Mouse (Mus musculus) MEL (cell line): Measurements from ENCODE around the gene Ang4.

ENCODE experiments used
- CTCF ChIP-seq, 3 experiments: IDR thresholded peaks in 2 of 3; conservative IDR thresholded peaks in 1 of 3; 2 replicates each; pipeline ENCODE4 v1.5.1; 2011 to 2012; ENCODE audit warnings: low read length in 3 of 3, low read depth in 2 of 3, mild to moderate bottlenecking in 2 of 3, improper control_type of control experiment in 1 of 3, inconsistent platforms in 1 of 3, mixed read lengths in 1 of 3, moderate library complexity in 1 of 3; ENCODE audit not compliant: control insufficient read depth in 1 of 3, insufficient read depth in 1 of 3, poor library complexity in 1 of 3, severe bottlenecking in 1 of 3
- EP300 ChIP-seq, 2 experiments: IDR thresholded peaks; 2 replicates each; pipeline ENCODE4 v1.6.1; 2011; ENCODE audit warnings: improper control_type of control experiment in 2 of 2, low read length in 2 of 2, low read depth in 1 of 2, mild to moderate bottlenecking in 1 of 2
- GATA1 ChIP-seq: IDR thresholded peaks from 2 replicates; pipeline ENCODE4 v1.6.1; 2011; ENCODE audit warnings: low read depth, low read length, improper control_type of control experiment
- HCFC1 ChIP-seq: IDR thresholded peaks from 2 replicates; pipeline ENCODE4 v1.6.1; 2012; ENCODE audit warnings: low read depth, mild to moderate bottlenecking, inconsistent platforms, low read length, improper control_type of control experiment, moderate library complexity
- POLR2A ChIP-seq, 2 experiments: IDR thresholded peaks; 2 replicates each; pipeline ENCODE4 v1.6.1; 2011 to 2012; ENCODE audit warnings: low read length in 2 of 2, mild to moderate bottlenecking in 2 of 2, control low read depth in 1 of 2, improper control_type of control experiment in 1 of 2, low read depth in 1 of 2, moderate library complexity in 1 of 2; ENCODE audit not compliant: control insufficient read depth in 1 of 2, insufficient read depth in 1 of 2, poor library complexity in 1 of 2
- UBTF ChIP-seq: IDR thresholded peaks from 2 replicates; pipeline ENCODE4 v1.6.1; 2012; ENCODE audit warnings: low read depth, mild to moderate bottlenecking, inconsistent platforms, low read length, improper control_type of control experiment, moderate library complexity, borderline replicate concordance; ENCODE audit not compliant: insufficient read depth
- ZC3H11A ChIP-seq: IDR thresholded peaks from 2 replicates; pipeline ENCODE4 v1.6.1; 2012; ENCODE audit warnings: low read depth, mild to moderate bottlenecking, inconsistent platforms, low read length, improper control_type of control experiment

- TF ChIP-seq UBTF (no peak), POLR2A (IDR thresholded peaks at IDR 0.05; ENCODE audit: control insufficient read depth in 1 of 2, insufficient read depth in 1 of 2, low read depth in 1 of 2, low read length in 2 of 2, poor library complexity in 1 of 2) (no peak), EP300 (IDR thresholded peaks at IDR 0.05; ENCODE audit: low read depth in 1 of 2, low read length in 2 of 2) (no peak), HCFC1 (no peak), GATA1 (no peak), CTCF (IDR thresholded peaks at IDR 0.05 in 2 of 3, conservative IDR thresholded peaks at IDR 0.05 in 1 of 3; ENCODE audit: control insufficient read depth in 1 of 3, insufficient read depth in 1 of 3, low read depth in 2 of 3, low read length in 3 of 3, poor library complexity in 1 of 3, severe bottlenecking in 1 of 3) (no peak), ZC3H11A (no peak)
Observed at GRCm38 (mm10) chr14:51739150-51739993, 34.0 kb downstream of the Ang4 start.
